Mouse (Mus musculus): Measurements from ENCODE around the gene Fam120b.

The Fam120b gene

DNA sequence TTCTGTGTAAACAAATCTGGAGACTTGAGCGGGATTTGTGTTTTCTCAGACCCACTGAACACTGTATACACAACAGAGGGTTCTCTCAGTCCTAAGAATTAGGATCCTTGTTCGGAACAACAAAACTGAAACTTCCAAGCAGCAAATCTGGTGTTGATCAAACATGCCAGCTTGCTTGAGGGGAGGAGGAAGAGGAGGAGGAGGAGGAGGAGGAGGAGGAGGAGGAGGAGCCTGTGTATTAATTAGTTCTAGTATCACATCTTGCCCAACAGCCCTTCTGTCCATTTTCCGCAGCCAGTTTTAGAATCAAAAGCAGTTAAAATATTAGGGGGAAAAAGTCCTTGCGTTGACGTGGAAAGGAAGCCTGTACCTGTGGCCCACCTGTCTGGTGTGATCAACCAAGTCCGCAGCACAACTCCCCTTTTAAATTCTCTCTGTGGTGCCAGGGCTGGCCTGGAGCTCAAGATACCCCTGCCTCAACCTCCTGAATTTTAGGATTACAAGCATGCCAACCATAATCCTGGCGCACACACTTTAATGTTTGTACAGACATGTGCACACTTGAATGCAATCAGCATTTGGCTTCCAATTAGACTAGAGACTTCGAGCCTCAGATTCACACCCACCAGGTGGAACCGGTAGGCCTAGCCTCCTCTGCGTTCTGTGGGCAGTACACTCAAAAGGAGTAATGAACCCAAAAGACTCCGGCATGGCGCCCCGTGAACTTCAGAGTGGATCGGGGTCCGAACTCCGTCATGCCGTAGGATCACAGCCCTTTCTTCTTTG, 16.1 kb upstream of the Fam120b start:
- no peak for DNase-seq (ENCODE audit: low spot score in 2 of 2)

DNA sequence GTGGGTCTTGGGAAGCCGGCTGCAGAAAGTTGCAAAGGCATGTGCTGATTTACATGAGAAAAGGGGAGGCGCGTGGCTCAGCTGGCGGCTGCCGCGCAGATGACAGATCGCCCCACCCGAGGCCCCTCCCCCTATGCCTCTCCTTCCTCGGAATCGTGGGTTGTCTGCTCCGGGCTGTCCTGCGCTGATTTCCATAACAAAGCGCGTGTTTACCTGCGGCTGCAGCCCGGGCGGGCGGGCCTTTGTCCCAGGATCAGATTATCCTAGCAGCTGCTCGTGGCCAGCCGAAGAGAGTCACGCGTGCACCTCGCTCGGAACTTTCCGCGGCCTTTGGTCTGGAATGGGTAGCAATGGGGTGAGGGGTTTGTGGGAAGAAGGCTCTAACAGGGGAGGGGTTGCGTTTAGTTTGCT, 15.4 kb upstream of the Fam120b start:
- no peak for DNase-seq (ENCODE audit: low spot score in 2 of 2)

DNA sequence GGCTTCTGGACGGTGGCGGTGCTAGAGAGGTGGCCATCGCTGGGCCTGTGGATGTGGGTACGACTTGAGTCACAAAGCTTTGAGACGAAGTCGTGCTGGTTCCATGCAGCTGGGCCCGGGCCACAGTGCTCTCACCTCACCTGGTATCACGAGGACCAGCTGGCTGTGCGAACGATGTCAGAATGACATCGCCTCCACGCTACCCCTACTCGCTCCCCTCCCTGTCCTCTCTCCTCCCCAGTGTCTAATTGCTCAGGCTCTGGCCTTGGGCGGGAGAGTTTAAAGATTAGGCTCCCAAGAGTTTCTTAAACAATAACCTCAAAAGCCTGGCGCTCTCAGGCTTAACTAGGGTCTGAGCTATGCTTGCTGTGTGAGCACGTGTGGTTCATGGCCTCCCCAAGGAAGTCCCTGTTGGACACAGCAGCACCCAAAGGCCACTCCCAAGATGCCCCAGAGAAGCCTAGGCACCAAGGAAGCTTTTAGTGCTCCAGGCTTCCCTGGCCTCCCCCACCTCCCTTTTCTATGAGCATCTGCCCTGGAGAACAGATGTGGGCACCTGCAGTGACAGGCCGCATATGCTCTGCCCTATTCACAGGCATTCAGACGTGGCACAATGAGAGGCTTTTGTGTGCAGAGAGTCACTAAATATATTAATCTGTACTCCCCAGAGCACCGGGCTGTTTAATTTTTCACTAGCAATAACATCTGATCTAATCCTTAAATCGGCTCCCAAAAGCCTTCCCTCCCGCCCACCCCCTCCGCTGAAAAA, 14.7 kb upstream of the Fam120b start:
- no peak for DNase-seq (ENCODE audit: low spot score in 2 of 2)

DNA sequence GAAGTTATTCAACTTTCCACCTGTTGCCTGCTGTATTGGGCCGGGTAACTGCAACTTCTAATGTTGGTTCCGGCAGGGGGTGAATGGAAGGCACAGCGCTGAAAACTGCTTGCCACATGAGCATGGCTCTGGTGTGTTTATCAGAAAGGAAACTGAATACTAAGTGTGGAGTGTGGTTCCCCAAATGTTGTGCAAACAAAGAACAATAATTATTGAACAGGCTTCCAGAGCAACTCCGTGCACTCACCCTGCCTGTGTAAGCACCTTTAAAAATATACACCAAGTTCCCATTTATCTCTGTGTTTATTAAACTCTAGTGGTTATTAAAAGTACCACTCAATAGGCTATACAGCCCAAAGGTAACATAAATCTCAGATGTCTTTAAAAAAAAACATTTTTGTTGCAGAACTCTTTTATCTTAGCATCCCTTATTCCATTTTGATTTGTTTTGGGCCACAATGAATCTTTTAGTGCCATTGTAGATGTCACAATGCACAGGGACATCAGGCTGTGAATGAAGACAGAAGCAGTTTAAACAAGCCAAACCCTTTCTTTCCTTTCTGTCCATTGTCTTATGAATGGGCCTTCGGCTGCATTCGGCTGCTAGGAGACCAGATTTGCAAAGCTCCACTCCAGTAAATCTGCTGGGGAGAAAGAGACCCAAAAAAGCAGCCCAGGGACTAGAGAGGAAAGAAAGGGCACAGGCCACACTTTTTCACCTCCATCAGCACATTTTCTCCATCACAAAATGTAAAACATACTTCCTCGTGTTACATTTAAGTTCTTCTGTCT, 13.9 kb upstream of the Fam120b start:
- no peak for DNase-seq (ENCODE audit: low spot score in 2 of 2)

DNA sequence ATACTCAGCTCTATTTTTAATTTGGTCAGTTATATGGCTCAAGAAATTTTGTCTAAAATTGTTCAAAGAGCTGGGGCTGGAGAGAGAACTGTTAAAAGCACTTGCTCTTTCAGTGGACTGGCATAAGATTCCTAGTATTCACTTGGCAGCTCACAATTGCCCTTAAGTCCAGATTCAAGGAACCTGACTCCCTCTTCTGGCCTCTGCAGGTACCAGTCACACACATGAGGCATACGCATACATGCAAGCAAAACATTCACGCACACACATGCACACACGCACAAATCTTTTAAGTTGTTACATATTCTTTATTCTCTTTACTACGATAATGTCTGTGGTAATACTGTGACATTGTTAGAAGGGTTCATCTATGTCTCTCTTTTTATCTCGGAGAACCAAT, 12.6 kb upstream of the Fam120b start:
- DNase-seq (ENCODE audit: low spot score in 2 of 2): no peak

DNA sequence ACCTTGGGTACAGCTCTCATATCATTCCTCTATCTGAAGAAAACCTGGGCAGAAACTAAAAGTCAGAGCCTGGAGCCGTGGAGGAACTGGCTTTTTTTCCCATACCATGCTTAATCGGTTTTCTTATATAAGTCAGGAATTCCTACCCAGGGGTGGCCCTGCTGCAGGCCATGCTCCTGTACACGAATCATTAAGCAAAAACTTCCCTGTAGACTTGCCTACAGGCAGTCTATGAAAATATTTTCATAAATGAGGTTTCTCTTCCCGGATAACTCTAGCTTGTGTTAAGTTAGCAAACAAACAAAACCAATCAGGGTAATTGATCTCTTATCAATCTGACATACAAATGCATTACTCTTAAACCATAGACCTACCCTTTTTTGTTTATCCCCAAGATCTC, 7.1 kb upstream of the Fam120b start:
- DNase-seq (ENCODE audit: low spot score in 2 of 2): no peak

DNA sequence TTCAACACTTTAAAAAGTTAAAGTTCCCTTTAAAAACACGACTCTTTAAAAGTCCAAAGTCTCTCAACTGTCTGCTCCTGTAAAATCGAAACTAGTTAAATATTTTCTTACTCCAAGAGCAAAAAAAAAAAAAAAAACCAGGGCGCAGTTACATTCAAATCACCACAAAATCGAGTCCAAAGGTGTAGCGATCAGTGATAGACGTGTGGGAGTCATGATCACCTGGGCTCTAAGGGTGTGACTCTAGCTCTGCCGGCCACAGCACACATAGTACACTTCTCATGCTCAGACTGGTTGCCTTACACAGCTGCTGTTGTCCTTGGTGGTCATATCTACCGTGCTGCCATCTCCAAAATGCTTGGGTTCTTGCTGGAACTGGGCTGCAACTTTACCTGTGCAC, 6.6 kb upstream of the Fam120b start:
- DNase-seq (ENCODE audit: low spot score in 2 of 2): no peak

DNA sequence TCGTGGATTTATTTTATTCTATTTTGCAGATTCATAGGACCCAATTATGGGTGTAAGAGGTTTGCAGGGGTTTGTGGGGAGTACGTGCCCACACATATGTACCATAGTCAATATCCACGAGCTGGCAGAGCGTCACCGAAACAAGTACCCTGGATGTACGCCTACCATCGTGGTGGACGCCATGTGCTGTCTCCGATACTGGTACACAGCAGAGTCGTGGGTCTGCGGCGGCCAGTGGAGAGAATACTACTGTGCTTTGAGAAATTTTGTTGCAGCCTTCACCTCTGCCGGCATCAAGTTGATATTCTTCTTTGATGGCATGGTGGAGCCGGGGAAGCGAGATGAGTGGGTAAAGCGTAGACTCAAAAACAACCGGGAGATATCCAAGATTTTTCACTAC, 5.7 kb downstream of the Fam120b start:
- DNase-seq (ENCODE audit: low spot score in 2 of 2): no peak

DNA sequence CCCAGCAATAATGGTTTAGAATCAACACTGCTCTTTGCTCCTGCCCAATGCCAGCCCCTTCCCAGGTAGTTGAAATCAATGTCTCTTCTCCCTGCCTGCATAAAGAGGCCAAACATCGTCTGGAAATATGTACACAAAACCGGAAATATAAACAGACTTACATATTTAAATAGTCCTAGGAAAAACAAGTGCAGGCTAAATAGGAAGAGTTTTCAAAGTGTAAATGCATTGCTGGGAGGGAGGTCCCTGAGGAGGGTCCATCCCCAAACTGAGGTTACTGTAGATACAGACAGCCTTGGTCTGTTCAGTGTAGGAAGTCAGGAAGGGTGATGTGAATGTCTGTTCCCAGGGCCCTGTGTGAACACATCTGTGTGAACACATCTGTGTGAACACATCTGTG, 10.6 kb downstream of the Fam120b start:
- no peak for DNase-seq (ENCODE audit: low spot score in 2 of 2)

DNA sequence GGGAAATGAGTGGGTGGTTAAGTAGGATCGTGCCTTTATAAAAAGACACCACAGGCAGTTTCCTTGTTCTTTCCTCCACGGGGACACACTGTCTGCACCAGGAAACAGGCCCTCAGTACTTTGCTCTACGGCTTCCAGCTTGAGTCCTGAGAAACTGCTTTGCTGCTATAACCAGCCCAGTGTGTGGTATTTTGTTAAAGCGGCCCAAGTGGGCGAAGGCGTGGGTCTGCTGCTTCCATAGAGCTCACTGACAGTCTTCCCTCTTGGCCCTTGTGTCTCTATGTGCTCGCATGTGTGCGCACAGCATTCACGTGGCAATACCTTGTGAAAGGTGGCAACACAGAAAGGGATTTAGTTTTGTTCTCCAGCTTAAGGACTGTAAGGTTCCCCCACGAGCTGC, 13.3 kb downstream of the Fam120b start:
- no peak for DNase-seq (ENCODE audit: low spot score in 2 of 2)

DNA sequence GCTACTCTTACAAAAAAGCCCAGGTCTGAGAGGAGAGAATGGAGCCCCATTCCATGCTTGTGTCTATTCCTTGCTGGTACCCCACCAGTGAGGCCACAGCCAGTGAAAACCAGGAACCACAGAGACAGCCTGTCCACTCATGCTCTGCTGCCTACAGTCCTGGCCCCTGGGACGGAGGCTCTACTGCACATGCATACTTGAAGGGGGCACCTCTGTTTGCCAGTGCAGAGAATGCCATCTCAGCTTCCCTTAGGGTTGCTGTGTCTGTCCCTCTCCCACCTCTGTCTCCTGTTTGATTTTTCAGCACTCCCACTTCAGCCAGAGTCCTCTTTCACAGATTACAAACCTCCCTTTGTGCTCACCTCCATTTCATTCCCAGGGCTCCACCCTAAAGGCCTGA, 14.9 kb downstream of the Fam120b start:
- DNase-seq (ENCODE audit: low spot score in 2 of 2): no peak

DNA sequence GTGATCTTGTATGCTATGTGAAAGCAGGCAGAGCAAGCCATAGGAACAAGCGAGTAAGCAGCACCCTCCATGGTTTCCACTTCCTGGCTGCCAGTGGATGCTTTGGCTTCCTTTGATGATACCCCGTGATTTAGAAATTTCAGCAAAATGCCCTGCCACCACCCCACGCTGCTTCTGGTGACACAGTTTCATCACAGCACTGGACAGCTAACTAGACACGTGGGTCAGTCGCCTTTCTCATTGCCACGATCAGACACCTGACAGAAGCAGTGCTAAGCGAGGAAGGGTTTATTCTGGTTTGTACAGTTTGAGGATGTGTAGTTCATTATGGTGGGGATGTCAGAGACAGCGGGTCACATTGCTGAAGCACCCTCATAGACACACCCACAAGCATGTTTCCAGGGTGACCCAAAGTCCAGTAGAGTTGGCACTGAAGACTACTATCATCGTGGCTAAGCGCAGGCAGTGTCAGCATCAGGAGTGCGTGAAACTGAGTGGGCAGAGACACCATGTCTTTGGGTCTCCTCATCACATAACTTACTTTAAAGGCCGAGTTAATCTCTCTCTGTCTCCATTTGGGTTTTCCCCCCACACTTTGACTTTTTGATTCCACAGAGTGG, 20.7 kb downstream of the Fam120b start:
- no peak for DNase-seq (ENCODE audit: low spot score in 2 of 2)

DNA sequence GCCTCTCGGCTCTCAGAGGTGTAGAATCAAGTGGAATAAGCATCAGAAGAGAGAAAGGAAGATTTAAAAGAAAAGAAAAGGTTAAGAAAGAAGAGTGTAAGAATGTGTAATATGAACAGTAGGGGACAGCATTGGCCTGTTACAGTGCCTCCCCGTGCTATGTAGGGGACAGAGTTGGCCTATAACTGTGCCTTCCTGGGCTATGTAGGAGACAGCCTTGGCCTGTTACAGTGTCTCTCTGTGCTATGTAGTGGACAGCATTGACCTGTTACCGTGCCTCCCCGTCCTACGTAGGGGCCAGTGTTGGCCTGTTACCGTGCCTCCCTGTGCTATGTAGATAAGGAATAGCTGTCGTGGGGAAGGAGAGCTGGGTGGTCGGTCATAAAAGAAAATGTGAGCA, 23.5 kb downstream of the Fam120b start:
- no peak for DNase-seq (ENCODE audit: low spot score in 2 of 2)

DNA sequence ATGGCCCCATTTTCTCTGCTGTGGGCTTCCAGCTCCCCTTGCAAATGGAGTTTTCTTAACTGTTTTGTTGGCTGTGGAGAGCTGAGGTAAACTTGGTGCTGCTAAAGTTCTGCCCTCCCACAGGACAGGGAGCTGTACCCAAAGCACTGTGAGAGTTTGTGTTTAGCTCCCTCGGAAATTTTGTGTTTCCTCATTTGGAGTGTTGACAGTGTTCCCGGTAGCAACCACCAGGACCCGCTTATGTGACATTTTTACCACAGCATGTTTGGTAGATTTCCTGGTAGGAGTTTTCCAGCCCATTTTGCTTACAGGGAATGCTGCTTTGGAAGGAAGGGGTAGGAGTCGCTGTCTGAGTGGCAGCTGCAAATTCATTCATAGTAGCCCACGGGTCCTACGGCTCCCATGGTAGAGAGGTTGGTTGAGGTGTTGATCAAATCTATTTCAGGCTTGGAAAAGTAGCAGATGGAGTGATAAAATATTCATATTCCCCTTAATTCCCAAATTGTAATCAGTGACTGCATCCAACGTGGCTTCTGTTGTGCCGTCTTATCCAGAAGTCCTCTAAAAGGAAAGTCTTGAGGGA, 24.1 kb downstream of the Fam120b start:
- no peak for DNase-seq (ENCODE audit: low spot score in 2 of 2)

DNA sequence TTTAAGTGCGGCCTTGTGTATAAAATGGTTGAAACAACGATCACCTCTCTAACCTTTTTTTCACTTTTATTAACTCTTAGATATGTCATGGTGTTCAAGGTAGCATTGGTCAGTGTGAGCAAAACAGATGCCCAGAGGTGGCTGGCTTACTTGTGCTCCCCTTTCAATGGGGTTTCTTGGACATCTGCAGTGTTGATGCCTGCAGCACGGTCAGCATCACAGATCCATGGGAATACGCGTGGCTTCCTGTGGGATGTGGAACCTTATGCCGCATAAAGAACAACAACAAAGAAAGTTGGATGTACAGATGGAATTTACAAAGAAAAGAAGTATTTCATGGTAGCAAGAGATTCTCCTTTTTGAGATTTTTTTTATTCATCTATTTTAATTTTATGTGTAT, 25.4 kb downstream of the Fam120b start:
- no peak for DNase-seq (ENCODE audit: low spot score in 2 of 2)

DNA sequence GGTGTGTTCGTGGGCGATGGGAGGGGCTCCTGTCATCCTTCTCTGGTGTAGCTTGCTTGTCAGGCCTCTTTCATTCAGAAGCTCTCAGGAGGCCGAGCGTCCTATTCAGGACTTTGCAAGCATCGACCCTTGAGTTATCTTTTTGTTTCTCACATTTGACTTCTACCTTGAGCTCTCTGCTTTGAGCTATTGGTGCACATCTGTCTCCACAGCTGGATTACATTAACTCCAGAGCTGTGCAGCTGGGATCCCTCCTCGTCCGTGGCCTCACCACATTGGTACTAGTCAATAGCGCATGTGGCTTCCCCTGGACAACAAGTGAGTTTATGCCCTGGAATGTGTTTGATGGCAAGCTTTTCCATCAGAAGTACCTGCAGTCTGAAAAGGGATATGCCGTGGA, 26.7 kb downstream of the Fam120b start:
- no peak for DNase-seq (ENCODE audit: low spot score in 2 of 2)

DNA sequence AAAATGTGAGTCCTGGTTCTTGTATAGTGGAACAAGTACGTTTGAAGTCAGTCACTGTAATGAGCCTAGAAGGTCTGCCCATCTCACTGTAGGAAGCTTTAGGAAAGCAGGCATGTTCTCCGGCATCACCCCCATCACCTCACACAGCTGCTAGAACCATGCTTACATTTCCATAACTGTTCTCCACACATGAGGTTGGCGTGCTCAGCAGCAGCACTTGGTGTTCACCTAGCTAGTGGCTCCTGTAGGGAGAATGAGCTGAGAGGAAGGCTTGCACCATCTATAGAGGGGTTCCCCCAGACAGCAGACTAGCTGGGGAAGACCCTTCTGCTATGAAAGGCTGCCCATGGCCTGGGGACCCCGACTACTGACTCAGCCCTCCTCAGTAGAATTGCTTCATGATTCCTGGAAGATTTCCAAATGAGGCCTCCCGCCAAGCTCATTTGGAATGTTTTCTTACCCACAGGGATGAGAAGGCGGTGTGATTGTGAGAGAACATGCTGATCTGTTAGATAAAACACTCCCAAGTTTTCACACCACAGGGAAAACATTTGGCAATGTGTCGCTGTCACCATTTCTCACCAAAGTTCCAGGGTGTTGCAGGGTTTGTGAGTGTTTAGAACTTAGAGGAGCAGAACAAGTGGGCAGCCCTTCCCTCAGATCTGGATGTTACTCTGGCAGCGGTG, 27.2 kb downstream of the Fam120b start:
- DNase-seq (ENCODE audit: low spot score in 2 of 2): no peak

DNA sequence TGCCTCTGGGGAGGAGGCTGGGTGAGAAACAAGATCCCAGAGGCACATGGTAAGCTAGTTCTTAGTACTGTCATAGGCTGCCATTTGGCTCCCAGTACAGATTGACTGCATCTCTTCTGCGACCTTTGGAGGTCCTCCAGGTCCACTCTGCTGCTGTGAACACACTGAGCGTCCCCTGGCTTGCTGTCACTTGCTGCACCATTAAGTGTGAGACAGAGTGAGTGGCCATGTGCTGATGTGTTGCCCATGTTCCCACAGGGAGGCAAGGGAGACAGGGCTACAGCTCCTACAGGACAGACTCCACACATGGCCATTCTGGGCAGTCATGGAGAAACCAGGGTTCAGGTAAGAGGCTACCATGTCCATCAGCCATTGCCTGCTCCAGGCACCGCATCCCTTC, 29.9 kb downstream of the Fam120b start:
- no peak for DNase-seq (ENCODE audit: low spot score in 2 of 2)

DNA sequence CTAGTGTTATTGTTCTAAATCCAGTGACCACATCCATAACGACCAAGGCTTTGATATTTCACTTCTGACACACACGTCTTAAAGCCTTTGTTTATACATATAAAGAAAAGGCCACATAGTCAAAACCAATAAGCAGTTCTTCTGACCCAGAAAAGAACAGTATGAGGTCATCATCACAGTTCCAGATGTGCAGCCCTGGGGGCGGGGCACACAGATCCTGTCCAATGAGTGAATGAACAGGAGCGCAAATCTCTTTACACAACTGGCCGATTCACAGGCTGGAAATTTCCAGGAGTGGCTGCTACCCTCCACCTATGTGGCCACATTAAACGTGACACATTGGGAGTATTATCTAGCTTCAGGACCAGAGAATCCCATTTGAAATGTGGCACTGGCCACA, 33.4 kb downstream of the Fam120b start:
- no peak for DNase-seq (ENCODE audit: low spot score in 2 of 2)

DNA sequence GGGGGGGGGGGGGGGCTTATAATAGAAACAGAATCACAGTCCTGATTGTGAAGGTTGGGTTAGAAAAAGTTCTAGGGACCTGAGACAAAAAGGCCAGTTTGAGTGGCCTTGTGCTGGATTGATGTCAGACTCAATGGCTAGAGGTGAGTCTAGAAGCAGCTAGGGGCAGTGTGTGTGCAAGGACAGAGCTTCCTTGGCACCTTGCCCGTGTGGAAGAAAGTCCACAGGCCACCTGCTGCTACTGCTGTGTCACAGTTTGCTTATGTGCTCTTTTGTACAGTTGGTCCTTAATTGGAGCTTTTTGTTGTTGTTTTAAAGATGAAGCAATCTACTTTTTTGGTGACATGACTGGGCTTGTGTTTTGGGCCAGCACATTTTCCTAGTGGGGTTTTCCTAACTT, 33.9 kb downstream of the Fam120b start:
- DNase-seq (ENCODE audit: low spot score in 2 of 2): no peak

DNA sequence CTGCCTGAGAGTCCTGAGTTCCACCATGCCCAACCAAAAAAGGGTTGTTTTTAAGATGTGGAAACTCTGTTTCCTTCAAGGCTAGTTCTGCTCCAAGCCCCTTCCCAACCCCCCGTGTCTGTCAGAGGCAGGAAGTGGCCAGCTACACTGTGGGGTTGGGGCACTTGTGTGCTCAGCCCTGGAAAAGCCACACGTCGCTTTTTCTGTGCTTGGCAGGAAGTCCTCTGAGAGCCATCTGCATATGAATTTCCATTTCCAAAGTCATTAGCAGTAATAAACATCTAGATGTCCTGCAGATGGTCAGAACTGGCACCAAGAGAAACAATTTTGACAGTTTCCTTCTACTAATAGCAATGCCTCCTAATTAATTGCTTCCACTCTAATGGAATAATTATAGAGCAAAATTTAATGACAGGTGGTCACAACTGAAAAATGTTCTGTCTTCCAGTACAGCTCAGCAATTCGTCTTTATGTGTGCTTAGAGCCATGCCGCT, 35.1 kb downstream of the Fam120b start:
- no peak for DNase-seq (ENCODE audit: low spot score in 2 of 2)
